Comparison of ENCODE assay signal across 11 mouse cellular contexts in the genomic region with DNA sequence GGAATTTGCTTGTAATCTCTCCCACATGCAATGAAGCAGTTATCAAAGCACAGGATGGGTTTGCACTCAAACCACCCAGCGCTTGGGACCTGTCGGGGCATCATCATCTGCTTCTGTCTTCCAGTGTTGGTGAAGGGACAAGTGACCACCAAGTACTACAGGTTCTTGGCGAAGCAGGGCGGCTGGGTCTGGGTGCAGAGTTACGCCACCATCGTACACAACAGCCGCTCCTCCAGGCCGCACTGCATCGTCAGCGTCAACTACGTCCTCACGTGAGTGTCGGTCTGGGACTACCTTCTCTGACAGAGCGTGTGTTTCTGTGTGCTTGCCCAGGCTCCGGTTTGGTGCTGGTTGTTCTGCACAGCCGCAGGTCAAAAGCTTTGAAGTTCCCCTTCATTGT. TPM values are rescaled to one million over a fixed set of nuclear protein-coding genes. Genes with fewer than 3 reads are reported as not detected.
A peak's percentile ranks its signal among the peaks of the same experiment; 100 is the strongest.
DNase-seq lines count a peak whose midpoint lies in the region; ATAC-seq lines count a peak whose summit lies in the region.
"Had no signal": no experiment of that assay in that cellular context is flagged by ENCODE, and none has a peak within 500 bp of the region (broad histone marks: within the 10 kb centered on the region; RNA-seq: fewer than 3 reads in every experiment).

No protein-coding gene starts in this region.

- no peak for DNase-seq in kidney, postnatal 36 days
- DNase-seq in embryonic facial prominence, embryonic 11.5 days (ENCODE audit: low spot score), result peak; percentile 49
- no peak for DNase-seq in urinary bladder, postnatal 36 days (ENCODE audit: low spot score in 2 of 2)
- no peak for DNase-seq in urinary bladder, adult 2 months (ENCODE audit: low spot score)
- no peak for DNase-seq in spleen, adult 12 weeks (ENCODE audit: low spot score)
- DNase-seq: lung, postnatal 10 days had no signal

- peak overlapping the region; percentile 21; the same call in 1 of the 2 replicates for H3K4me3 ChIP-seq in kidney, embryonic 15.5 days (replicated peaks)
- no peak overlapping the region for H3K4me3 ChIP-seq in embryonic facial prominence, embryonic 11.5 days (ENCODE audit: low read depth, low read length)
- peak overlapping the region; percentile 17 for H3K4me3 ChIP-seq in hindbrain, embryonic 16.5 days (ENCODE audit: low read length)
- H3K4me3 ChIP-seq in midbrain, embryonic 16.5 days (ENCODE audit: low read depth, low read length), result peak overlapping the region; percentile 18; the same call in 1 of the 2 replicates

- peaks cover 76% of the 10 kb centered on the region for H3K27me3 ChIP-seq in kidney, embryonic 15.5 days
- H3K27me3 ChIP-seq in embryonic facial prominence, embryonic 11.5 days (ENCODE audit: control insufficient read depth, insufficient read depth, low read length), result peaks cover 59% of the 10 kb centered on the region
- H3K27me3 ChIP-seq in hindbrain, embryonic 16.5 days (replicated peaks; ENCODE audit: control insufficient read depth, insufficient read depth, low read length), result peaks cover 64% of the 10 kb centered on the region
- peaks cover 68% of the 10 kb centered on the region for H3K27me3 ChIP-seq in midbrain, embryonic 16.5 days (ENCODE audit: control insufficient read depth, insufficient read depth, low read depth, low read length)

- peaks cover 3% of the 10 kb centered on the region; the same call in 1 of the 2 replicates for H3K36me3 ChIP-seq in kidney, embryonic 15.5 days
- no peaks in the 10 kb centered on the region for H3K36me3 ChIP-seq in embryonic facial prominence, embryonic 11.5 days (replicated peaks; ENCODE audit: control insufficient read depth, insufficient read depth, low read depth, low read length)
- H3K36me3 ChIP-seq in hindbrain, embryonic 16.5 days (ENCODE audit: control insufficient read depth, insufficient read depth, low read length), result no peaks in the 10 kb centered on the region
- H3K36me3 ChIP-seq in midbrain, embryonic 16.5 days (ENCODE audit: control insufficient read depth, insufficient read depth, low read length), result no peaks in the 10 kb centered on the region
- H3K36me3 ChIP-seq: G1E had no signal

- no peak overlapping the region for H3K9ac ChIP-seq in kidney, embryonic 15.5 days
- 0 out of 2 replicates have a peak overlapping the region, but pooled peaks have one; percentile 9 for H3K9ac ChIP-seq in embryonic facial prominence, embryonic 11.5 days (replicated peaks; ENCODE audit: low read length)
- H3K9ac ChIP-seq in hindbrain, embryonic 16.5 days (ENCODE audit: low read depth, low read length), result no peak overlapping the region
- H3K9ac ChIP-seq in midbrain, embryonic 16.5 days (ENCODE audit: low read depth, low read length), result peak overlapping the region; percentile 21; the same call in 1 of the 2 replicates

- peaks cover 9% of the 10 kb centered on the region; the same call in 1 of the 2 replicates for H3K4me1 ChIP-seq in kidney, embryonic 15.5 days
- H3K4me1 ChIP-seq in embryonic facial prominence, embryonic 11.5 days (ENCODE audit: control insufficient read depth, insufficient read depth, low read length), result no peaks in the 10 kb centered on the region
- H3K4me1 ChIP-seq in hindbrain, embryonic 16.5 days (ENCODE audit: control insufficient read depth, insufficient read depth, low read depth, low read length), result no peaks in the 10 kb centered on the region; the same call in 1 of the 2 replicates
- H3K4me1 ChIP-seq in midbrain, embryonic 16.5 days (ENCODE audit: control insufficient read depth, insufficient read depth, low read length), result peaks cover 8% of the 10 kb centered on the region

- WGBS in kidney, embryonic 15.5 days, result 9% methylated on average over 16 of the region's 16 CpGs
- WGBS in embryonic facial prominence, embryonic 11.5 days, result 2% methylated on average over 16 of the region's 16 CpGs
- WGBS in hindbrain, embryonic 16.5 days, result 1% methylated on average over 16 of the region's 16 CpGs
- under 1% methylated on average over 16 of the region's 16 CpGs for WGBS in midbrain, embryonic 16.5 days

- H3K27ac ChIP-seq in kidney, embryonic 15.5 days, result no peak overlapping the region
- H3K27ac ChIP-seq in embryonic facial prominence, embryonic 11.5 days (replicated peaks; ENCODE audit: low read depth, low read length), result no peak overlapping the region
- H3K27ac ChIP-seq in hindbrain, embryonic 16.5 days (ENCODE audit: low read depth, low read length), result no peak overlapping the region
- H3K27ac ChIP-seq in midbrain, embryonic 16.5 days (ENCODE audit: low read length), result no peak overlapping the region

- peak overlapping the region; percentile 45 for H3K4me2 ChIP-seq in kidney, embryonic 15.5 days
- peak overlapping the region; percentile 36 for H3K4me2 ChIP-seq in embryonic facial prominence, embryonic 11.5 days (ENCODE audit: low read depth, low read length)
- H3K4me2 ChIP-seq in hindbrain, embryonic 16.5 days (ENCODE audit: low read length), result peak overlapping the region; percentile 40
- peak overlapping the region; percentile 40 for H3K4me2 ChIP-seq in midbrain, embryonic 16.5 days (ENCODE audit: low read length)

- no peaks in the 10 kb centered on the region for H3K9me3 ChIP-seq in kidney, embryonic 15.5 days (replicated peaks)
- no peaks in the 10 kb centered on the region for H3K9me3 ChIP-seq in embryonic facial prominence, embryonic 11.5 days (replicated peaks; ENCODE audit: control insufficient read depth, low read length)
- H3K9me3 ChIP-seq in hindbrain, embryonic 16.5 days (ENCODE audit: control insufficient read depth, low read length), result peaks cover 4% of the 10 kb centered on the region
- H3K9me3 ChIP-seq in midbrain, embryonic 16.5 days (replicated peaks; ENCODE audit: control insufficient read depth, low read length, poor library complexity, severe bottlenecking), result no peaks in the 10 kb centered on the region; the same call in 1 of the 2 replicates
- H3K9me3 ChIP-seq: G1E had no signal

- peak; percentile 62; the same call in 1 of the 2 replicates for ATAC-seq in kidney, embryonic 15.5 days (replicated peaks; ENCODE audit: low FRiP score)
- ATAC-seq in embryonic facial prominence, embryonic 11.5 days (replicated peaks; ENCODE audit: insufficient number of reproducible peaks, low FRiP score, low TSS enrichment, low read depth), result no peak
- peak; percentile 45; the same call in 1 of the 2 replicates for ATAC-seq in hindbrain, embryonic 16.5 days
- 0 out of 2 replicates have a peak, but pooled peaks have one; percentile 55 for ATAC-seq in midbrain, embryonic 16.5 days

RNA-seq across cellular contexts. Expression of gene Sim1, which starts 15.8 kb away (rescaled TPM):
- 10.7 and 11.8 TPM in 2 replicates for polyA plus RNA-seq in kidney, embryonic 15.5 days (2015; fragmentation: Nextera tagmentation; extraction: Ambion mirVana)
- polyA plus RNA-seq in embryonic facial prominence, embryonic 11.5 days (2014; fragmentation: Nextera tagmentation; extraction: Ambion mirVana), result 0.67 and 1.8 TPM in 2 replicates
- 0.05 and 0.17 TPM in 2 replicates for polyA plus RNA-seq in hindbrain, embryonic 16.5 days (2015; fragmentation: Nextera tagmentation; extraction: Ambion mirVana)
- polyA plus RNA-seq in midbrain, embryonic 16.5 days (2015; fragmentation: Nextera tagmentation; extraction: Ambion mirVana), result 2.0 and 2.8 TPM in 2 replicates
- not detected in 2 replicates for polyA plus RNA-seq in urinary bladder, adult 2 months (2012; rRNA removed)
- polyA plus RNA-seq: cortical plate, adult 2 months; G1E had no signal

Comparison
In these comparisons a context has a peak if more than half of its experiments do, and no peak if none do; other contexts are left out.
1. H3K9ac ChIP-seq: peak in embryonic facial prominence, embryonic 11.5 days (single experiment) and midbrain, embryonic 16.5 days (single experiment); none in kidney, embryonic 15.5 days (single experiment) and hindbrain, embryonic 16.5 days (single experiment).
2. Peak in every context shown above with its lines, with median percentiles within 50 percentile points of each other: H3K4me2 ChIP-seq.